Mouse (Mus musculus) midbrain, embryonic 16.5 days (tissue): ENCODE results near the gene Gpr132. TPM values are rescaled to one million over a fixed set of nuclear protein-coding genes. Genes with fewer than 3 reads are reported as not detected.
A peak's percentile ranks its signal among the peaks of the same experiment; 100 is the strongest.

ENCODE experiments used
- ATAC-seq: fragments of 200-750 bp; cut with Nextera tagmentation; 2 replicates; pipeline ENCODE4 v1.8.0; 2017; ENCODE audit warnings: moderate TSS enrichment
- H3K27ac ChIP-seq: fragments of 300-500 bp; sonication (generic); 2 replicates; pipeline ENCODE4 v1.5.1; 2014; ENCODE audit warnings: mild to moderate bottlenecking, low read length, mixed read lengths
- H3K27me3 ChIP-seq: fragments of 300-500 bp; sonication (generic); 2 replicates; pipeline ENCODE4 v1.6.1; 2014; ENCODE audit warnings: low read depth, low read length, mixed read lengths; ENCODE audit not compliant: control insufficient read depth, insufficient read depth
- H3K36me3 ChIP-seq: fragments of 300-500 bp; sonication (generic); 2 replicates; pipeline ENCODE4 v1.6.1; 2014; ENCODE audit warnings: mild to moderate bottlenecking, low read length, moderate library complexity, mixed read lengths; ENCODE audit not compliant: control insufficient read depth, insufficient read depth
- H3K4me1 ChIP-seq: fragments of 300-500 bp; sonication (generic); 2 replicates; pipeline ENCODE4 v1.6.1; 2014; ENCODE audit warnings: mild to moderate bottlenecking, low read length, mixed read lengths; ENCODE audit not compliant: control insufficient read depth, insufficient read depth
- H3K4me2 ChIP-seq: fragments of 300-500 bp; sonication (generic); 2 replicates; pipeline ENCODE4 v1.6.1; 2014; ENCODE audit warnings: mild to moderate bottlenecking, low read length, mixed read lengths
- H3K4me3 ChIP-seq: fragments of 300-500 bp; sonication (generic); 2 replicates; pipeline ENCODE4 v1.5.1; 2014; ENCODE audit warnings: low read depth, mild to moderate bottlenecking, low read length, moderate library complexity, mixed read lengths
- H3K9ac ChIP-seq: fragments of 300-500 bp; sonication (generic); 2 replicates; pipeline ENCODE4 v1.6.1; 2014; ENCODE audit warnings: low read depth, low read length, mixed read lengths
- H3K9me3 ChIP-seq: fragments of 300-500 bp; sonication (generic); replicated peaks from 2 replicates; pipeline ENCODE4 v1.6.1; 2014; ENCODE audit warnings: mild to moderate bottlenecking, low read length, mixed read lengths; ENCODE audit not compliant: control insufficient read depth, poor library complexity, severe bottlenecking
- WGBS: fragments of 180-500 bp; shearing (Covaris S2); extraction: QIAGEN DNeasy Blood & Tissue Kit; methylation state at CpG from one replicate; pipeline ENCODE4 v1.1.7; 2014; 5-methylcytosine and 5-hydroxymethylcytosine counted together
- polyA plus RNA-seq: library from polyadenylated mRNA; unstranded; fragments of >200 nt; fragmentation: Nextera tagmentation; extraction: Ambion mirVana; gene quantifications from 2 replicates; pipeline ENCODE4 v1.2.1, GENCODE M21; 2015

Gene Gpr132
- polyA plus RNA-seq, 1 experiment from 2014 or later: not detected

GRCm38 (mm10) chr12:112905001-112905400, 37.0 kb upstream of the Gpr132 start:
- no peaks in the 10 kb centered on the region for H3K27me3 ChIP-seq
- WGBS: 86% methylated on average over 5 of the region's 5 CpGs
- H3K4me3 ChIP-seq: no peak overlapping the region
- no peaks in the 10 kb centered on the region for H3K4me1 ChIP-seq
- H3K9me3 ChIP-seq: no peaks in the 10 kb centered on the region
- H3K4me2 ChIP-seq: no peak overlapping the region
- H3K9ac ChIP-seq: no peak overlapping the region
- no peak overlapping the region for H3K27ac ChIP-seq
- no peak for ATAC-seq
- peaks cover 39% of the 10 kb centered on the region for H3K36me3 ChIP-seq

GRCm38 (mm10) chr12:112903941-112904340, 35.9 kb upstream of the Gpr132 start:
- Histone ChIP-seq H3K4me2 (no peak overlapping the region), H3K9ac (no peak overlapping the region), H3K9me3 (no peaks in the 10 kb centered on the region), H3K4me3 (no peak overlapping the region), H3K36me3 (peaks cover 28% of the 10 kb centered on the region), H3K27ac (no peak overlapping the region), H3K4me1 (no peaks in the 10 kb centered on the region), H3K27me3 (no peaks in the 10 kb centered on the region)
- WGBS: 77% methylated on average over 8 of the region's 8 CpGs
- ATAC-seq: no peak

GRCm38 (mm10) chr12:112900641-112901040, 32.6 kb upstream of the Gpr132 start:
- H3K9me3 ChIP-seq: no peaks in the 10 kb centered on the region
- peaks cover 5% of the 10 kb centered on the region for H3K4me1 ChIP-seq
- 87% methylated on average over 9 of the region's 9 CpGs for WGBS
- H3K27me3 ChIP-seq: no peaks in the 10 kb centered on the region
- no peak overlapping the region for H3K4me2 ChIP-seq
- H3K4me3 ChIP-seq: no peak overlapping the region
- no peak overlapping the region for H3K9ac ChIP-seq
- peaks cover 12% of the 10 kb centered on the region; the same call in 1 of the 2 replicates for H3K36me3 ChIP-seq
- no peak for ATAC-seq
- H3K27ac ChIP-seq: no peak overlapping the region

- ATAC-seq: no peak
- Histone ChIP-seq H3K9ac (no peak overlapping the region), H3K27ac (no peak overlapping the region), H3K36me3 (0 out of 2 replicates have a peak, but pooled peaks cover under 1% of the 10 kb centered on the region), H3K4me3 (no peak overlapping the region), H3K27me3 (no peaks in the 10 kb centered on the region), H3K4me1 (peaks cover 5% of the 10 kb centered on the region), H3K9me3 (no peaks in the 10 kb centered on the region), H3K4me2 (no peak overlapping the region)
- WGBS: 61% methylated on average over 4 of the region's 4 CpGs
These were observed 30.9 kb upstream of the Gpr132 start for GRCm38 (mm10) chr12:112898960-112899359.

GRCm38 (mm10) chr12:112898351-112898750, 30.3 kb upstream of the Gpr132 start:
- no peak overlapping the region for H3K27ac ChIP-seq

GRCm38 (mm10) chr12:112897522-112898212, 29.6 kb upstream of the Gpr132 start:
- H3K4me3 ChIP-seq: no peak overlapping the region
- peak; percentile 81 for ATAC-seq
- H3K9me3 ChIP-seq: no peaks in the 10 kb centered on the region
- peak overlapping the region; percentile 47 for H3K4me2 ChIP-seq
- no peak overlapping the region for H3K27ac ChIP-seq
- H3K4me1 ChIP-seq: peaks cover 5% of the 10 kb centered on the region
- H3K9ac ChIP-seq: no peak overlapping the region; the same call in 1 of the 2 replicates
- H3K27me3 ChIP-seq: no peaks in the 10 kb centered on the region
- WGBS: 36% methylated on average over 16 of the region's 16 CpGs
- H3K36me3 ChIP-seq: no peaks in the 10 kb centered on the region

More at GRCm38 (mm10) chr12:112898351-112898750, 30.3 kb upstream of the Gpr132 start:
- no peak for ATAC-seq
- no peaks in the 10 kb centered on the region for H3K27me3 ChIP-seq
- no peak overlapping the region for H3K9ac ChIP-seq
- WGBS: 70% methylated on average over 12 of the region's 12 CpGs
- H3K9me3 ChIP-seq: no peaks in the 10 kb centered on the region
- peaks cover 5% of the 10 kb centered on the region for H3K4me1 ChIP-seq
- H3K4me2 ChIP-seq: peak overlapping the region; percentile 47; the same call in 1 of the 2 replicates
- H3K4me3 ChIP-seq: no peak overlapping the region
- H3K36me3 ChIP-seq: no peaks in the 10 kb centered on the region

GRCm38 (mm10) chr12:112894969-112895368, 26.9 kb upstream of the Gpr132 start:
- Histone ChIP-seq H3K27ac (no peak overlapping the region), H3K4me2 (no peak overlapping the region), H3K4me1 (peaks cover 5% of the 10 kb centered on the region), H3K4me3 (no peak overlapping the region), H3K9me3 (no peaks in the 10 kb centered on the region), H3K27me3 (no peaks in the 10 kb centered on the region), H3K36me3 (no peaks in the 10 kb centered on the region), H3K9ac (no peak overlapping the region)
- no peak for ATAC-seq
- 77% methylated on average over 4 of the region's 4 CpGs for WGBS

- 76% methylated on average over 11 of the region's 11 CpGs for WGBS
- no peak overlapping the region for H3K27ac ChIP-seq
- H3K9me3 ChIP-seq: no peaks in the 10 kb centered on the region
- no peaks in the 10 kb centered on the region for H3K36me3 ChIP-seq
- H3K9ac ChIP-seq: no peak overlapping the region
- no peak overlapping the region for H3K4me2 ChIP-seq
- H3K4me3 ChIP-seq: no peak overlapping the region
- ATAC-seq: no peak
- peaks cover 5% of the 10 kb centered on the region for H3K4me1 ChIP-seq
- no peaks in the 10 kb centered on the region for H3K27me3 ChIP-seq
These were observed 26.4 kb upstream of the Gpr132 start for GRCm38 (mm10) chr12:112894303-112894884.

GRCm38 (mm10) chr12:112885465-112885864, 17.4 kb upstream of the Gpr132 start:
- 60% methylated on average over 7 of the region's 7 CpGs for WGBS
- Histone ChIP-seq H3K9me3 (no peaks in the 10 kb centered on the region), H3K27ac (no peak overlapping the region), H3K4me3 (no peak overlapping the region), H3K27me3 (no peaks in the 10 kb centered on the region), H3K4me2 (no peak overlapping the region), H3K9ac (no peak overlapping the region), H3K4me1 (no peaks in the 10 kb centered on the region), H3K36me3 (no peaks in the 10 kb centered on the region)
- no peak for ATAC-seq
